Mouse (Mus musculus) CH12.LX (cell line): ENCODE data around the gene Mindy3.
"Not testable (repeated sequence)": the region's sequence is repeated elsewhere in the genome, so short reads cannot be mapped to it uniquely, and the experiment has no call there.

Experiments
- CHD2 ChIP-seq: IDR thresholded peaks from 2 replicates; pipeline ENCODE4 v1.6.1; 2011; ENCODE audit warnings: low read length, improper control_type of control experiment
- CTCF ChIP-seq, 2 experiments: IDR thresholded peaks in 1 of 2; conservative IDR thresholded peaks in 1 of 2; 2 replicates each; pipeline ENCODE4 v1.5.1; 2011 to 2012; ENCODE audit warnings: low read depth in 2 of 2, low read length in 2 of 2, improper control_type of control experiment in 1 of 2, inconsistent platforms in 1 of 2, mild to moderate bottlenecking in 1 of 2, moderate library complexity in 1 of 2
- EP300 ChIP-seq: IDR thresholded peaks from 2 replicates; pipeline ENCODE4 v1.6.1; 2011; ENCODE audit warnings: low read length, improper control_type of control experiment
- JUND ChIP-seq: conservative IDR thresholded peaks from 2 replicates; pipeline ENCODE4 v1.6.1; 2011; ENCODE audit warnings: low read depth, low read length, improper control_type of control experiment
- MYC ChIP-seq: IDR thresholded peaks from 2 replicates; pipeline ENCODE4 v1.6.1; 2011; ENCODE audit warnings: low read depth, mild to moderate bottlenecking, improper control_type of control experiment, low read length
- NELFE ChIP-seq: IDR thresholded peaks from 2 replicates; pipeline ENCODE4 v1.6.1; 2011; ENCODE audit warnings: low read depth, low read length, improper control_type of control experiment
- POLR2A ChIP-seq: IDR thresholded peaks from 2 replicates; pipeline ENCODE4 v1.6.1; 2011; ENCODE audit warnings: low read depth, mild to moderate bottlenecking, improper control_type of control experiment, low read length
- ZNF384 ChIP-seq: IDR thresholded peaks from 2 replicates; pipeline ENCODE4 v1.6.1; 2012; ENCODE audit warnings: low read depth, low read length, improper control_type of control experiment, inconsistent platforms

DNA sequence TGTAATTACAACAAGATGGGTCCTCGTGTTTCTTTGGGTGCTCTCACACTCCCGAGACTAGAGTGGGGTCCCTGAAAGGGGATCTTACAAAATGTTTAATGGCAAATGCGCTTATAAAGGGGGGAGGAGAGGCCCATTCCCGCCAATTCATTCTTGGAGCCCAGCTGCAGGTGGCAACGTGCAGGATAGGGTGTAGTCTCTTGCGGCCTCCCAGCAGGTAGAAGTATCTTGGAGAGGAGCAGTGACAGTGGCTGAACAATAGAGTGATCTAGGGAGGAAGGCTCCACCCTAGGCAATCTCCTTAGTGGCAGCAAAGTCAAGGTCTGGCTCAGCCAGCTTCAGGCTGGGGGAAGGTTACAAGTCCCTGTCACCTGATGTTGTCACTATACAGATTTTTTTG, 4.2 kb upstream of the Mindy3 start:
- TF ChIP-seq CTCF (conservative IDR thresholded peaks at IDR 0.05 in 1 of 2, IDR thresholded peaks at IDR 0.05 in 1 of 2; ENCODE audit: low read depth in 2 of 2, low read length in 2 of 2); POLR2A; JUND; ZNF384; EP300; NELFE; MYC; CHD2: not testable (repeated sequence)
